Mouse (Mus musculus) embryonic facial prominence, embryonic 15.5 days (tissue): ENCODE data around the gene Ube2u. TPM values are rescaled to one million over a fixed set of nuclear protein-coding genes. Genes with fewer than 3 reads are reported as not detected.
"Not testable (repeated sequence)": the region's sequence is repeated elsewhere in the genome, so short reads cannot be mapped to it uniquely, and the experiment has no call there.

Source experiments
- ATAC-seq: fragments of 200-750 bp; cut with Nextera tagmentation; 2 replicates; pipeline ENCODE4 v1.8.0; 2017; ENCODE audit warnings: low read depth, moderate TSS enrichment; ENCODE audit not compliant: insufficient number of reproducible peaks, low FRiP score, low TSS enrichment
- H3K27ac ChIP-seq: fragments of 300-500 bp; sonication (generic); replicated peaks from 2 replicates; pipeline ENCODE4 v1.5.1; 2015; ENCODE audit warnings: mild to moderate bottlenecking, inconsistent platforms
- H3K27me3 ChIP-seq: fragments of 300-500 bp; sonication (generic); 2 replicates; pipeline ENCODE4 v1.6.1; 2015; ENCODE audit warnings: inconsistent platforms
- H3K36me3 ChIP-seq: fragments of 300-500 bp; sonication (generic); 2 replicates; pipeline ENCODE4 v1.6.1; 2015; ENCODE audit warnings: mild to moderate bottlenecking, inconsistent platforms
- H3K4me1 ChIP-seq: fragments of 300-500 bp; sonication (generic); 2 replicates; pipeline ENCODE4 v1.6.1; 2015; ENCODE audit warnings: inconsistent platforms
- H3K4me2 ChIP-seq: fragments of 300-500 bp; sonication (generic); replicated peaks from 2 replicates; pipeline ENCODE4 v1.6.1; 2015; ENCODE audit warnings: mild to moderate bottlenecking, inconsistent platforms
- H3K4me3 ChIP-seq: fragments of 300-500 bp; sonication (generic); replicated peaks from 2 replicates; pipeline ENCODE4 v1.5.1; 2015; ENCODE audit warnings: mild to moderate bottlenecking, inconsistent platforms
- H3K9ac ChIP-seq: fragments of 300-500 bp; sonication (generic); 2 replicates; pipeline ENCODE4 v1.6.1; 2015; ENCODE audit warnings: inconsistent platforms
- H3K9me3 ChIP-seq: fragments of 300-500 bp; sonication (generic); replicated peaks from 2 replicates; pipeline ENCODE4 v1.6.1; 2016; ENCODE audit warnings: inconsistent platforms
- WGBS: fragments of 180-500 bp; shearing (Covaris S2); methylation state at CpG from one replicate; pipeline ENCODE4 v1.1.7; 2015; 5-methylcytosine and 5-hydroxymethylcytosine counted together
- polyA plus RNA-seq: library from polyadenylated mRNA; unstranded; fragments of >200 nt; fragmentation: Nextera tagmentation; extraction: Ambion mirVana; gene quantifications from 2 replicates; pipeline ENCODE4 v1.2.1, GENCODE M21; 2015

Ube2u gene
- polyA plus RNA-seq, 1 experiment from 2014 or later = 1.7 TPM

GRCm38 (mm10) chr4:100499037-100499601, 20.5 kb downstream of the Ube2u start:
- not testable (repeated sequence) for H3K36me3 ChIP-seq, H3K27me3 ChIP-seq, H3K4me1 ChIP-seq, H3K27ac ChIP-seq, H3K4me3 ChIP-seq, H3K4me2 ChIP-seq, ATAC-seq, H3K9me3 ChIP-seq, H3K9ac ChIP-seq
- WGBS = 89% methylated on average over 7 of the region's 7 CpGs

GRCm38 (mm10) chr4:100503337-100503736, 24.7 kb downstream of the Ube2u start:
- no peaks in the 10 kb centered on the region for H3K27me3 ChIP-seq
- no peaks in the 10 kb centered on the region for H3K4me1 ChIP-seq
- H3K4me3 ChIP-seq = no peak overlapping the region
- H3K9me3 ChIP-seq = no peaks in the 10 kb centered on the region
- H3K27ac ChIP-seq = no peak overlapping the region
- no peak for ATAC-seq
- H3K36me3 ChIP-seq = no peaks in the 10 kb centered on the region
- H3K9ac ChIP-seq = no peak overlapping the region
- H3K4me2 ChIP-seq = no peak overlapping the region
- WGBS = 71% methylated on average over 2 of the region's 2 CpGs

DNA sequence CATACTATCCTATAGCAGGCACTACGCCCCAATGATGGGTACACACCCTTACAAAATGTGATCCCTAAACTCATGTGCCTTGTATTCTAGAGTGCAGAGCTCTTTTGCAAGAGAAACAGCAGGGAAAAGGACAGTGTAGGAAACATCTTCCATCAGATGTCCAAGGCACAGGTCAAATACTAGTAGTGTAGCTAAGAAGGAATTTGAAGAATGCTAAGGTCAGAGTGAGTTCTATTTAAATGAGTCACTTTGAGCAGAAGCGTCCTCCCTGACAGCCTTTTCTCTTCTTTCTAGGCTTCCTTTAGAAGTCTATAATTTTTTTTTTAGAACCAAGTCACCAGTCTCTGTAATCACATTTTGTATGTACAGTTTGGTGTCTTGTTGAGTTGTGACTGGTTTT, 39.0 kb downstream of the Ube2u start:
- Histone ChIP-seq H3K9ac (no peak overlapping the region), H3K4me1 (no peaks in the 10 kb centered on the region), H3K4me2 (no peak overlapping the region), H3K9me3 (no peaks in the 10 kb centered on the region), H3K4me3 (no peak overlapping the region), H3K36me3 (no peaks in the 10 kb centered on the region), H3K27ac (no peak overlapping the region), H3K27me3 (no peaks in the 10 kb centered on the region)
- WGBS = 77% methylated on average over 2 of the region's 2 CpGs
- ATAC-seq = no peak

DNA sequence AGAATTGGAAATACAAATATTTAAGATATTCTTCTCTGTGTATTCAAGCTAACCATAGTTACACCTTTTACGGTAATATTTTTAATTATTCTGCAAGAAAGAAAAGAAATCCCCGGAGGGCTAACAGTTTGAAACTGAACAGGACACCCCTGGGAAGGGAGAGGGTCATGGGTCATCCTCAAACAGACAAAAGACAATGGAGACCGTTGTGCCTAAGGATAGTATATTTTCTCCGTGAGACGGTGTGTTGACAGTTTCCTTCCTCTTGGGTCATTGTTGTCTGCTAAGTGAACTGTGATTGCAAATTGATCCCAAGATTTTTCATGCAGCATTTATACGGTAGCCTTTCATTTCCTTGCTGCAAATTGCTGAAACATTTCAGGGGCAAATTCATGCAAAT, 43.9 kb downstream of the Ube2u start:
- H3K27me3 ChIP-seq = peaks cover 5% of the 10 kb centered on the region; the same call in 1 of the 2 replicates
- peaks cover 5% of the 10 kb centered on the region for H3K4me1 ChIP-seq
- H3K9ac ChIP-seq = no peak overlapping the region
- no peak overlapping the region for H3K27ac ChIP-seq
- H3K9me3 ChIP-seq = no peaks in the 10 kb centered on the region
- 22% methylated on average over 6 of the region's 6 CpGs for WGBS
- no peak overlapping the region for H3K4me2 ChIP-seq
- H3K36me3 ChIP-seq = no peaks in the 10 kb centered on the region
- ATAC-seq = no peak
- no peak overlapping the region for H3K4me3 ChIP-seq

GRCm38 (mm10) chr4:100524741-100525140, 46.1 kb downstream of the Ube2u start:
- H3K27ac ChIP-seq = no peak overlapping the region
- no peak overlapping the region for H3K4me3 ChIP-seq
- H3K4me1 ChIP-seq = peaks cover 11% of the 10 kb centered on the region
- no peaks in the 10 kb centered on the region for H3K9me3 ChIP-seq
- H3K27me3 ChIP-seq = peaks cover 5% of the 10 kb centered on the region; the same call in 1 of the 2 replicates
- WGBS = 48% methylated on average over 4 of the region's 4 CpGs
- H3K4me2 ChIP-seq = no peak overlapping the region
- no peak for ATAC-seq
- no peaks in the 10 kb centered on the region for H3K36me3 ChIP-seq
- H3K9ac ChIP-seq = no peak overlapping the region

DNA sequence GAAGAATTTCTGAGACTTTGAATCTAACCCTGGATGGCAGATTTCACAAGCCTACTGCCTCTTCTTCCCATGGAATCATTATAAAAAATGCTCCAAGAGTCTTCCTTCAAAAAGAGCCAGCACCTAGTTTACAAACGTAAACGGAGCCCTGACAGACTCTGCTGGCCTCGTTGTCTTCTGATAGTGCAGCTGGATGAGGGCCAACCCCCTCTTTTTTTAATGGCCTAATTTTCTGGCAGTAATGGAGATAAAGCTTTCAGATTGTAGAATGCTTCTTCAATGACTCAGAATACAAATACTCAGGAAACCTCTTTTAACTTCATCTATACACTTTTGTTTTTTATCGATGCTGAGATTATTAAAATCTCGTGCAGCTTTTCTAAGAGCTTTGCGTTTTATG, 47.6 kb downstream of the Ube2u start:
- 46% methylated on average over 6 of the region's 6 CpGs for WGBS
- Histone ChIP-seq H3K9ac (no peak overlapping the region), H3K4me2 (no peak overlapping the region)

GRCm38 (mm10) chr4:100527086-100527485, 48.4 kb downstream of the Ube2u start:
- WGBS = 8% methylated on average over 3 of the region's 3 CpGs
- no peaks in the 10 kb centered on the region for H3K9me3 ChIP-seq
- no peak overlapping the region for H3K9ac ChIP-seq
- H3K27ac ChIP-seq = no peak overlapping the region
- H3K4me2 ChIP-seq = peak overlapping the region; percentile 54
- no peak for ATAC-seq
- peaks cover 11% of the 10 kb centered on the region for H3K4me1 ChIP-seq
- peak overlapping the region; percentile 33 for H3K4me3 ChIP-seq
- peaks cover 5% of the 10 kb centered on the region; the same call in 1 of the 2 replicates for H3K27me3 ChIP-seq
- H3K36me3 ChIP-seq = no peaks in the 10 kb centered on the region

More for the DNA sequence above, 47.6 kb downstream of the Ube2u start:
- ATAC-seq = no peak
- peaks cover 5% of the 10 kb centered on the region; the same call in 1 of the 2 replicates for H3K27me3 ChIP-seq
- no peaks in the 10 kb centered on the region for H3K9me3 ChIP-seq
- peaks cover 11% of the 10 kb centered on the region for H3K4me1 ChIP-seq
- no peak overlapping the region for H3K27ac ChIP-seq
- no peaks in the 10 kb centered on the region for H3K36me3 ChIP-seq
- H3K4me3 ChIP-seq = no peak overlapping the region

DNA sequence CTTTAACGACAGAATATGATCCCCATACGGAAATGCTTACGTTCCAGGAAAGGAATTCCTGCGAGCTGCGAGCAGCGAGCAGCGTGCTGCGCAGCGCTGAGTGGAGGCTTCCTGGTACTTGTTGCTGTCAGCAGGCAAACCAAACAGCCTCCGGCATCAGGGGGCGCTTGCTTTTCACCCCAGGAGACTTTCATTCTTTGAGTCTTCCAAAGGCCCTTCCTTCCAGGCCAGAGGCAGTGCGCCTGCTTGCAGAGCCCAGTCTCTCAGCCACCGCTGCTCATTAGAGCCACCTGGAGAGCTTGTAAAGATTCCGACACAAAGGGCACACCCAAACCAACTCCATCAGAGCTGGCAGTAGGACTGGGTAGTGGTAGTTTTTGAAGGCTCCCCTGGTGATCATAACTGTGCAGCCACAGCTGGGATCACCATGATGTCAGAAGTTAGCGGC, 48.9 kb downstream of the Ube2u start:
- Histone ChIP-seq H3K27ac (0 out of 2 replicates have a peak overlapping the region, but pooled peaks have one; percentile 5), H3K4me2 (peak overlapping the region; percentile 54), H3K9ac (no peak overlapping the region), H3K4me1 (peaks cover 11% of the 10 kb centered on the region), H3K27me3 (peaks cover 5% of the 10 kb centered on the region; the same call in 1 of the 2 replicates), H3K4me3 (peak overlapping the region; percentile 33), H3K36me3 (no peaks in the 10 kb centered on the region), H3K9me3 (no peaks in the 10 kb centered on the region)
- ATAC-seq = peak; percentile 69
- WGBS = 4% methylated on average over 15 of the region's 15 CpGs

GRCm38 (mm10) chr4:100533607-100534006, 55.0 kb downstream of the Ube2u start:
- H3K4me3 ChIP-seq = no peak overlapping the region
- H3K9me3 ChIP-seq = no peaks in the 10 kb centered on the region
- H3K36me3 ChIP-seq = no peaks in the 10 kb centered on the region
- WGBS = 65% methylated on average over 6 of the region's 6 CpGs
- no peak for ATAC-seq
- no peaks in the 10 kb centered on the region for H3K27me3 ChIP-seq
- H3K9ac ChIP-seq = no peak overlapping the region
- H3K4me2 ChIP-seq = no peak overlapping the region
- no peak overlapping the region for H3K27ac ChIP-seq
- H3K4me1 ChIP-seq = no peaks in the 10 kb centered on the region

DNA sequence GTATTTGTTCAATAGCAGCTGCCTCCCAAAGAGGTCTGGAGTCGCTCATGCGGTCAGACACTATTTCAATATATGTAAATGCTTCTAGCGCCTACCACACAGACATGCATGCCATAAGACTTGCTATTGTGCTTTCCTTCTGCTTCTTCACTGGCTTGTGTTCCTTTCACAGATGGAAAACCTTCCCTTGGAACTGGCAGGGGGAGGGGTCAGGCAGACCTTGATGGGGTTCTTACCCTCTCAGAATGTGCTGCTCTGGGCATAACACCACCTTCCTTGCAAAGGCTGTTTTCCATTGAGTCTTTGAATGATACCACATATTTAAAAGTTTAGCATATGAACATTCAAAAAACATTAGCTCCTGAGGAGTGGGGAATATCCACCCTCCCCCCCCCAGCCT, 56.3 kb downstream of the Ube2u start:
- no peaks in the 10 kb centered on the region for H3K36me3 ChIP-seq
- H3K27me3 ChIP-seq = no peaks in the 10 kb centered on the region
- ATAC-seq = no peak
- H3K27ac ChIP-seq = no peak overlapping the region
- WGBS = 80% methylated on average over 3 of the region's 3 CpGs
- no peak overlapping the region for H3K4me2 ChIP-seq
- H3K4me3 ChIP-seq = no peak overlapping the region
- H3K4me1 ChIP-seq = no peaks in the 10 kb centered on the region
- H3K9me3 ChIP-seq = no peaks in the 10 kb centered on the region
- no peak overlapping the region for H3K9ac ChIP-seq

- no peak overlapping the region for H3K4me2 ChIP-seq
- no peak overlapping the region for H3K4me3 ChIP-seq
- WGBS = 2% methylated on average over 3 of the region's 3 CpGs
- H3K27ac ChIP-seq = no peak overlapping the region
- H3K9me3 ChIP-seq = no peaks in the 10 kb centered on the region
- H3K4me1 ChIP-seq = no peaks in the 10 kb centered on the region
- no peaks in the 10 kb centered on the region for H3K27me3 ChIP-seq
- no peak for ATAC-seq
- no peak overlapping the region for H3K9ac ChIP-seq
- H3K36me3 ChIP-seq = no peaks in the 10 kb centered on the region
Measured at GRCm38 (mm10) chr4:100537898-100538297, 59.2 kb downstream of the Ube2u start.

GRCm38 (mm10) chr4:100539483-100539882, 60.8 kb downstream of the Ube2u start:
- Histone ChIP-seq H3K27ac (no peak overlapping the region), H3K4me2 (no peak overlapping the region), H3K4me1 (no peaks in the 10 kb centered on the region), H3K36me3 (no peaks in the 10 kb centered on the region), H3K27me3 (no peaks in the 10 kb centered on the region), H3K4me3 (no peak overlapping the region), H3K9me3 (no peaks in the 10 kb centered on the region), H3K9ac (no peak overlapping the region)
- ATAC-seq = no peak
- 64% methylated on average over 3 of the region's 3 CpGs for WGBS
